Mouse (Mus musculus) liver, adult (tissue): ENCODE results near the gene Pkhd1.

Experiments used
- GATA4 ChIP-seq: IDR thresholded peaks from 2 replicates; pipeline ENCODE4 v1.6.1; 2014; ENCODE audit warnings: mild to moderate bottlenecking, low read length; ENCODE audit not compliant: insufficient replicate concordance

The Pkhd1 gene

GRCm38 (mm10) chr1:20180157-20180556 is 437.7 kb downstream of the Pkhd1 start:
- TF ChIP-seq GATA4 = no peak

GRCm38 (mm10) chr1:20171199-20171598 is 446.7 kb downstream of the Pkhd1 start:
- TF ChIP-seq GATA4 = no peak

GRCm38 (mm10) chr1:20150016-20150415 is 467.8 kb downstream of the Pkhd1 start:
- no peak for TF ChIP-seq GATA4

- TF ChIP-seq GATA4 = no peak
Measured at GRCm38 (mm10) chr1:20136205-20136604, 481.7 kb downstream of the Pkhd1 start.

- TF ChIP-seq GATA4 = no peak
Measured at GRCm38 (mm10) chr1:20135065-20135618, 482.7 kb downstream of the Pkhd1 start.

- no peak for TF ChIP-seq GATA4
Measured at GRCm38 (mm10) chr1:20133636-20134035, 484.2 kb downstream of the Pkhd1 start.

GRCm38 (mm10) chr1:20131786-20132596 is 485.9 kb downstream of the Pkhd1 start:
- TF ChIP-seq GATA4 = peak; percentile 77

GRCm38 (mm10) chr1:20117331-20117730 is 500.5 kb downstream of the Pkhd1 start:
- no peak for TF ChIP-seq GATA4

- no peak for TF ChIP-seq GATA4
Measured at GRCm38 (mm10) chr1:20069733-20070132, 548.1 kb downstream of the Pkhd1 start.

GRCm38 (mm10) chr1:20058245-20058644 is 559.6 kb downstream of the Pkhd1 start:
- no peak for TF ChIP-seq GATA4

GRCm38 (mm10) chr1:20039389-20039788 is 578.5 kb downstream of the Pkhd1 start:
- TF ChIP-seq GATA4 = no peak

GRCm38 (mm10) chr1:20035277-20035676 is 582.6 kb downstream of the Pkhd1 start:
- no peak for TF ChIP-seq GATA4

- no peak for TF ChIP-seq GATA4
Measured at GRCm38 (mm10) chr1:20018198-20018925, 599.5 kb downstream of the Pkhd1 start.

- no peak for TF ChIP-seq GATA4
Measured at GRCm38 (mm10) chr1:20017619-20018018, 600.2 kb downstream of the Pkhd1 start.
